Mouse (Mus musculus) C2C12 (cell line): ENCODE measurements around the gene Dexi. TPM values are rescaled to one million over a fixed set of nuclear protein-coding genes. Genes with fewer than 3 reads are reported as not detected.

Experiments used
- H3K27me3 ChIP-seq: one replicate; pipeline ENCODE4 v1.6.1; 2011; ENCODE audit not compliant: control insufficient read depth, insufficient read depth, insufficient read length
- H3K36me3 ChIP-seq: one replicate; pipeline ENCODE4 v1.6.1; 2011; ENCODE audit not compliant: control insufficient read depth, insufficient read depth
- H3K4me3 ChIP-seq: one replicate; pipeline ENCODE4 v1.5.1; 2011; ENCODE audit warnings: mild to moderate bottlenecking, control low read depth; ENCODE audit not compliant: poor library complexity, insufficient read depth, severe bottlenecking
- H3K79me2 ChIP-seq: one replicate; pipeline ENCODE4 v1.6.1; 2011; ENCODE audit not compliant: control insufficient read depth, insufficient read depth
- H3K79me3 ChIP-seq: one replicate; pipeline ENCODE4 v1.6.1; 2011; ENCODE audit warnings: low read depth, control low read depth
- H3ac ChIP-seq: one replicate; pipeline ENCODE3; 2011; ENCODE audit warnings: low read depth; ENCODE audit not compliant: control insufficient read depth, insufficient read length
- CEBPB ChIP-seq: IDR thresholded peaks from one replicate; pipeline ENCODE4 v1.6.1; 2011; ENCODE audit warnings: low read depth, mild to moderate bottlenecking, control low read depth, moderate library complexity
- CTCF ChIP-seq: IDR thresholded peaks from one replicate; pipeline ENCODE4 v1.5.1; 2011; ENCODE audit not compliant: control insufficient read depth, insufficient read depth, insufficient read length
- FOSL1 ChIP-seq: IDR thresholded peaks from one replicate; pipeline ENCODE4 v1.8.0; 2011; ENCODE audit warnings: mild to moderate bottlenecking, low read length; ENCODE audit not compliant: poor library complexity, insufficient read depth, severe bottlenecking
- MAX ChIP-seq: IDR thresholded peaks from one replicate; pipeline ENCODE4 v1.6.1; 2011; ENCODE audit warnings: mild to moderate bottlenecking, control low read depth
- MYOD1 ChIP-seq: IDR thresholded peaks from one replicate; pipeline ENCODE4 v1.6.1; 2011; ENCODE audit warnings: low read depth; ENCODE audit not compliant: control insufficient read depth, insufficient read length
- MYOG ChIP-seq: IDR thresholded peaks from one replicate; pipeline ENCODE4 v1.6.1; 2011; ENCODE audit not compliant: control insufficient read depth, insufficient read length; ENCODE audit errors: extremely low read depth
- USF1 ChIP-seq: IDR thresholded peaks from one replicate; pipeline ENCODE4 v1.6.1; 2011; ENCODE audit warnings: low read depth, mild to moderate bottlenecking, control low read depth, moderate library complexity
- polyA plus RNA-seq: library from polyadenylated mRNA; unstranded; fragments of >200 nt; fragmentation: generic; extraction: Trizol; gene quantifications from one replicate; pipeline ENCODE4 v1.2.1, GENCODE M21; 2012; ENCODE audit warnings: missing spikeins

The Dexi gene
- polyA plus RNA-seq, 1 experiment, result 17.1 TPM

DNA sequence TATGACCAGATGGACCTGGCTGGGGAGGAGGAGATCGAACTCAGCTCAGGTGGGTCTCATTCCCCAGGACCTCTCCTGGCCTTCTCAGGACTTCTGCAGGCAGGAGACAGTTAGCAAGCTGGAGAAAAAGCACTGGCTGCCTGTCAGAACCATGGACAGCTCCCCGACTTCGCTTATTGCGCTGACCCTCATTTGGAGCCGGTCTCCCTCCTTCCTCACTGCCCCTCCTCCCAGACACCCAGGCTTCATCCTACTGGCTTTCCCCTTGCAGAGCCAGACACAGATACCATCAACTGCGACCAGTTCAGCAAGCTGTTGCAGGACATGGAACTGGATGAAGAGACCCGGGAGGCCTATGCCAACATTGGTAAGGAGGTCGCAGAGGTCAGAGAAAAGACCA lies 41.0 kb downstream of the Dexi start:
- Histone ChIP-seq H3K27me3 (no peaks in the 10 kb centered on the region), H3K79me2 (no peaks in the 10 kb centered on the region), H3K36me3 (no peaks in the 10 kb centered on the region), H3ac (no peak overlapping the region), H3K79me3 (no peaks in the 10 kb centered on the region), H3K4me3 (no peak overlapping the region)
- no peak for TF ChIP-seq MAX
- no peak for TF ChIP-seq MYOG
- TF ChIP-seq CTCF, result no peak
- TF ChIP-seq USF1, result no peak

DNA sequence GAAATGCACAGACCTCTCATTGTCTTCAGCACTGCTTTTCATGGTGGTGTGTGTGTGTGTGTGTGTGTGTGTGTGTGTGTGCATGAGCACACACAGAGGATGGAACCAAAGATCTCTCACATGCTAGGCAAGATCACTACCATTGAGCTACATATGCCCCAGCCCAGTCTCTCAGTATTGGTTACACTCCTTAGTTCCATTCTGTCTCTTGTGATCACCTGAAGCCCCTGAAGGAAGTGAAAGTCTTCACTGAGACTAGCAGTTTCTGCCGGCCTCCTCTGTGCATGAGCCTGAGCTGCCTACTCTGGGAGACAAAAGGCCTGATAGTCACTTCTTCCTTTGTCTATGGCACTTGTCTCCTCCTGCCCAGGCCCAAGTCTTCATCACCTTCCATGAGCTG lies 43.7 kb downstream of the Dexi start:
- Histone ChIP-seq H3K4me3 (no peak overlapping the region), H3K27me3 (no peaks in the 10 kb centered on the region), H3K36me3 (no peaks in the 10 kb centered on the region), H3ac (no peak overlapping the region), H3K79me2 (no peaks in the 10 kb centered on the region), H3K79me3 (no peaks in the 10 kb centered on the region)
- TF ChIP-seq MAX, result no peak
- TF ChIP-seq CTCF, result no peak
- no peak for TF ChIP-seq USF1
- TF ChIP-seq MYOG, result no peak
- no peak for TF ChIP-seq MYOD1
- TF ChIP-seq FOSL1, result no peak
- no peak for TF ChIP-seq CEBPB

GRCm38 (mm10) chr16:10498096-10498602 lies 44.7 kb downstream of the Dexi start:
- TF ChIP-seq USF1, result no peak
- TF ChIP-seq CTCF, result no peak
- no peak for TF ChIP-seq CEBPB
- no peak for TF ChIP-seq MYOG
- TF ChIP-seq MAX, result no peak
- TF ChIP-seq FOSL1, result no peak
- TF ChIP-seq MYOD1, result no peak
- Histone ChIP-seq H3K27me3 (peaks cover 7% of the 10 kb centered on the region), H3K4me3 (no peak overlapping the region), H3K79me2 (no peaks in the 10 kb centered on the region), H3K79me3 (no peaks in the 10 kb centered on the region), H3ac (no peak overlapping the region), H3K36me3 (no peaks in the 10 kb centered on the region)

DNA sequence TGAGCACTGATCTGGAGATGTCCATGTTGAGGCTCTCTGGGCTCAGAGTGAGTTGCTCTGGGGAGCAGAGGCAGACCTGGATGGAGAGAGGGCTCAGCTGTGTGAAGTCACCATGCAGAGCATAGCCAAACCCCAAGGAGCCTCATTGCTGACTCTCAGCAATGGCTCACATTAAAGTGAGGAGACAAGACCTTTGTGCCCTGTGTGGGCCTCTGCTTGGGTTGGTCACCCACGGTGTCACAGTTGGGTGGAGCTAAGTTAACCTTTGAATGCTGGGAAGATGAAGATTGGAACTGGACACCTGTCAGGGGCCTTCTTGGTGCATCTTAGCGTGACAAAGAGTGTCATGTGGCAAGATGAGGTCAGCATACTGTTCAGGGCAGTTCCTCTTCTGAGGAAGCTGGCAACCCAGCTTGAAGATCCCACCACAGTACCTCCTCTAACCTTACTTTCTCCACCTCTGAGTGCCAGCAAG lies 47.0 kb downstream of the Dexi start:
- Histone ChIP-seq H3ac (no peak overlapping the region), H3K79me3 (no peaks in the 10 kb centered on the region), H3K27me3 (peaks cover 11% of the 10 kb centered on the region), H3K79me2 (no peaks in the 10 kb centered on the region), H3K4me3 (no peak overlapping the region), H3K36me3 (no peaks in the 10 kb centered on the region)
- TF ChIP-seq USF1, result no peak
- TF ChIP-seq MYOG, result no peak
- no peak for TF ChIP-seq MYOD1
- no peak for TF ChIP-seq MAX
- no peak for TF ChIP-seq CTCF
- no peak for TF ChIP-seq CEBPB
- no peak for TF ChIP-seq FOSL1

- H3K79me3 ChIP-seq, result no peaks in the 10 kb centered on the region
- no peak overlapping the region for H3ac ChIP-seq
- H3K27me3 ChIP-seq, result peaks cover 33% of the 10 kb centered on the region
- TF ChIP-seq MAX (no peak), CEBPB (no peak), CTCF (no peak), USF1 (no peak), MYOD1 (no peak), FOSL1 (no peak)
- no peaks in the 10 kb centered on the region for H3K79me2 ChIP-seq
- H3K4me3 ChIP-seq, result no peak overlapping the region
- no peaks in the 10 kb centered on the region for H3K36me3 ChIP-seq
Observed at GRCm38 (mm10) chr16:10492587-10492986, 50.3 kb downstream of the Dexi start.

GRCm38 (mm10) chr16:10491716-10492115 lies 51.1 kb downstream of the Dexi start:
- H3K79me3 ChIP-seq, result no peaks in the 10 kb centered on the region
- no peaks in the 10 kb centered on the region for H3K79me2 ChIP-seq
- no peak overlapping the region for H3ac ChIP-seq
- H3K27me3 ChIP-seq, result peaks cover 33% of the 10 kb centered on the region
- H3K4me3 ChIP-seq, result no peak overlapping the region
- TF ChIP-seq MYOD1 (no peak), CEBPB (no peak), MYOG (no peak), FOSL1 (no peak), CTCF (no peak), MAX (no peak)
- no peaks in the 10 kb centered on the region for H3K36me3 ChIP-seq
